Mouse (Mus musculus) heart, embryonic 12.5 days (tissue): ENCODE measurements around the gene Epb42. TPM values are rescaled to one million over a fixed set of nuclear protein-coding genes. Genes with fewer than 3 reads are reported as not detected.
A peak's percentile ranks its signal among the peaks of the same experiment; 100 is the strongest.
"Not testable (repeated sequence)": the region's sequence is repeated elsewhere in the genome, so short reads cannot be mapped to it uniquely, and the experiment has no call there.

Experiments used
- ATAC-seq: fragments of 200-750 bp; cut with Nextera tagmentation; 2 replicates; pipeline ENCODE4 v1.8.0; 2017; ENCODE audit warnings: moderate TSS enrichment, moderate library complexity; ENCODE audit not compliant: insufficient number of reproducible peaks, low FRiP score
- H3K27ac ChIP-seq: fragments of 300-500 bp; sonication (generic); 2 replicates; pipeline ENCODE4 v1.5.1; 2016; ENCODE audit warnings: mild to moderate bottlenecking, moderate library complexity; ENCODE audit not compliant: poor library complexity, severe bottlenecking
- H3K27me3 ChIP-seq: fragments of 300-500 bp; sonication (generic); replicated peaks from 2 replicates; pipeline ENCODE4 v1.6.1; 2016; ENCODE audit warnings: mild to moderate bottlenecking, moderate library complexity
- H3K36me3 ChIP-seq: fragments of 300-500 bp; sonication (generic); 2 replicates; pipeline ENCODE4 v1.6.1; 2016; ENCODE audit warnings: mild to moderate bottlenecking, moderate library complexity
- H3K4me1 ChIP-seq: fragments of 300-500 bp; sonication (generic); replicated peaks from 2 replicates; pipeline ENCODE4 v1.6.1; 2016; ENCODE audit warnings: mild to moderate bottlenecking
- H3K4me2 ChIP-seq: fragments of 300-500 bp; sonication (generic); 2 replicates; pipeline ENCODE4 v1.6.1; 2016; ENCODE audit warnings: mild to moderate bottlenecking, moderate library complexity
- H3K4me3 ChIP-seq: fragments of 300-500 bp; sonication (generic); 2 replicates; pipeline ENCODE4 v1.5.1; 2016; ENCODE audit warnings: mild to moderate bottlenecking
- H3K9ac ChIP-seq: fragments of 300-500 bp; sonication (generic); 2 replicates; pipeline ENCODE4 v1.6.1; 2016; ENCODE audit warnings: mild to moderate bottlenecking, moderate library complexity
- H3K9me3 ChIP-seq: fragments of 300-500 bp; sonication (generic); replicated peaks from 2 replicates; pipeline ENCODE4 v1.6.1; 2016; ENCODE audit warnings: mild to moderate bottlenecking, moderate library complexity
- WGBS: fragments of 180-500 bp; shearing (Covaris S2); methylation state at CpG from one replicate; pipeline ENCODE4 v1.1.7; 2016; 5-methylcytosine and 5-hydroxymethylcytosine counted together
- polyA plus RNA-seq: library from polyadenylated mRNA; unstranded; fragments of >200 nt; fragmentation: Nextera tagmentation; extraction: Ambion mirVana; gene quantifications from 2 replicates; pipeline ENCODE4 v1.2.1, GENCODE M21; 2016

Gene Epb42
- polyA plus RNA-seq, 1 experiment from 2014 or later, result 18.2 TPM

DNA sequence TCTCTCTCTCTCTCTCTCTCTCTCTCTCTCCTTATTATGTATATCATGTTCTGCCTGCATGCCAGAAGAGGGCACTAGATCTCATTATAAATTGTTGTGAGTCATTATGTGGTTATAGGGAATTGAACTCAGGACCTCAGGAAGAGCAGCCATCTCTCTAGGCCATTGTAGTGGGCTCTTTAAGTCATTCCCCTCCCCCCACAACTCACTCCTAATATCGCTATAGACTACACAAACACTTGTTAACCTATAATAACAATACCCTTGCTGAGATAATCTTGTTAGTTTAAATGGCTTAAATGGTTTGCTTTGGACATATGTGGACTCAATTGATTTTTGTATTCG is 58.2 kb downstream of the Epb42 start:
- 63% methylated on average over 2 of the region's 2 CpGs for WGBS
- no peak for ATAC-seq

DNA sequence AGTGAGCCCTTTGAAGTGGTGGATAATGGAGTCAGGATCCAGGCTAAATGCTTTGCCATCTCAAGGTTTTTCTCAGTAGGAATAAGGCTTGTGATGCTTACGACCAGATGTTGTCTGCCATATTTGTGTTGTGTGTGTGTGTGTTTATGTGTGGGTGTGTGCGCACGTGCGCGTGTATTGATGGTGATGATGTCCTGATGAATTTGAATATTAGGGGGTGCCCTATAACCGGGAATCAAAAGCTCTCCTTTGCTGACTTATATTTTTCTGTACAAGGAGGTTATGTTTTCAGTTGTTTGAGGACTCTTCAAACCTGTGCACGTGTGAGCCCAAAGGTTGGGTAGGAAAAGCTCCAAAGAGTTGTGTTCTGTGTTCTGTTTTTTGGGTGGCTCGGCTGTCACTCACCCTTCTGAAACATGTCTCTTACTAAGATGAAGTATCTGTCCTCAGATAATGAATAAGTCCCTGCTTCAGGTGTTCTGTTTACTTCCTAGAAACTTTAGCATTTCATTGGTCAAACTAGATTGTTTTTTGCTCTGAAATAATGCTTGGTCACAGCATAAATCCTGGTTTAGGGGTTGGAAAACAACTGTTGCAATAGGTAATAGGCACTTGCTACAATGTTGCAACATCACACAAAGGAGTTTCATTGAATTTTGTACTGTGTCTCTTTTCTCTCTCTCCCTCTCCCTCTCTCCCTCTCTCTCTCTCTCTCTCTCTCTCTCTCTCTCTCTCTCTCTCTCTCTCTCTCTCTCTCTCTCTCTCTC is 58.8 kb downstream of the Epb42 start:
- WGBS, result 82% methylated on average over 8 of the region's 8 CpGs
- Histone ChIP-seq H3K4me3 (peak overlapping the region; percentile 77), H3K27ac (no peak overlapping the region), H3K4me1 (no peaks in the 10 kb centered on the region; the same call in 1 of the 2 replicates), H3K4me2 (peak overlapping the region; percentile 89), H3K36me3 (no peaks in the 10 kb centered on the region), H3K9me3 (no peaks in the 10 kb centered on the region), H3K27me3 (no peaks in the 10 kb centered on the region), H3K9ac (peak overlapping the region; percentile 77)
- ATAC-seq, result no peak

More for the DNA sequence above, 58.2 kb downstream of the Epb42 start:
- no peak overlapping the region for H3K9ac ChIP-seq
- H3K4me3 ChIP-seq, result no peak overlapping the region
- H3K4me1 ChIP-seq, result no peaks in the 10 kb centered on the region; the same call in 1 of the 2 replicates
- H3K27ac ChIP-seq, result no peak overlapping the region
- no peaks in the 10 kb centered on the region for H3K36me3 ChIP-seq
- H3K27me3 ChIP-seq, result no peaks in the 10 kb centered on the region
- no peak overlapping the region for H3K4me2 ChIP-seq
- H3K9me3 ChIP-seq, result no peaks in the 10 kb centered on the region

DNA sequence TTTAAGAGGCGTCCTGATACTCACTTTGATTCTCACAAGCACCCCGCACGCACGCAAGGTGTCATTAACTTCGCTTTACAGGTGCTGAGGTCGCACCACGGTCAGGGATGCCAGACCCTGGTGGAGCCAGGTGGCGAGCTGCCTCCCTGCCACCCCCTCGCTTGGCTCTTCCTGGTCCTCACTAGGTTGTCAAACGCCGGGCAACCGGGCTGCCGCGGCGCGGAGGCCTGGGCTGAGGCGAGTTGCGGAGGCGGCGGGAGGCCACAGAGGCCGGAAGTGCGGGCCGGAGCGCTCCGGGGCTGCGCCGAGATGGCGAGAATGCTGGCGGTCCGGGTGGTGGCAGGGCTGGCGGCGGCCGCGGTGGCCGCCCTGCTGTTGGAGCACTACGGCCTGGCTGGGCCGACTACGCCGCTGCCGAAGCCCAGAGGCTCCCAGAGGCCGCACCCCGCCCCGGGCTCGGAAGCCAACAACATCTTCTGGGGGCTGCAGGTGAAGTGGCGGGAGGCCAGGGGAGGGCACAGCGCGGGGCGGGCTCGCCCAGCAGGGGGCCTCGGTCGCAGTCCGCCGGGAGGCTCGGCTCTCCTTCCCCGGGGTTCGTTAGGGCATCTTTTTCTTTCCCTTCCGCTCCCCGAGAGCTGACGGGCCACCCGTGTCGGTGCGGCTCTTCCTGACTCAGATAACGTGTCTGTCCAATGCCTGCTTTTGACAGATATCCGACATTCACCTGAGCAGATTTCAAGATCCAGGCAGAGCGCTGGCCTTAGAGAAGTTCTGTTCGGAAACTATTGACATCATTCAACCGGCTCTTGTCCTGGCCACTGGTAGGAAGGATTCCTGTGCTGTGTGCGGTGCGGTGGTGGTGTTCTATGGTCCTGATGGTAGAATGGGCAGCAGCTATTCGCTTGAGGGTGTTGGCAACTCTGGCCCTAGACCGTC is 59.6 kb downstream of the Epb42 start, which contains the start of gene Tmem62:
Gene Tmem62 (plus strand): TSS at position 28 of the 936 bp plus-strand sequence.
- Histone ChIP-seq H3K9ac (peak within 1 kb of the TSS; percentile 77), H3K27ac (peak within 1 kb of the TSS; percentile 52), H3K27me3 (no peaks in the 10 kb centered on the region), H3K4me3 (peak within 1 kb of the TSS; percentile 77), H3K36me3 (no peaks in the 10 kb centered on the region), H3K9me3 (no peaks in the 10 kb centered on the region), H3K4me2 (peak within 1 kb of the TSS; percentile 89), H3K4me1 (no peaks in the 10 kb centered on the region; the same call in 1 of the 2 replicates)
- peak; percentile 85 for ATAC-seq
- 1% methylated on average over 71 of the region's 71 CpGs for WGBS

DNA sequence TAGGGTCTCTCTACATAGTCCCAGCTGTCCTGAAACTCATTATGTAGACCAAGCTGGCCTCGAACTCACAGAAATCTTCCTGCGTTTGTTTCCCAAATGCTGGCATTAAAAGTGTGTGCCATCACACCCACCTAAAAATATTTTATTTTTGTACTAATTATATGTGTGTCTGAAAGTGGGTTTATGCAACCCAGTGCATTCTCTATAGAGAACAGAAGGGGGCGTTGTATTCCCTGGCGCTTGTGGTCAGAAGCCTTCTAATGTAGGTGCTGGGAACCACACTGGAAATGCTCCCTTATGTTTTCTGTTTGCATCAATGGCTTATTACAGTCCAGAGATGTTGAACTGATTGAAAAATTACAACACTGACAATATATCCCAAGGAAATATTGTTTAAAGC is 60.6 kb downstream of the Epb42 start:
- Histone ChIP-seq H3K36me3 (no peaks in the 10 kb centered on the region), H3K4me2 (no peak overlapping the region), H3K4me1 (peaks cover 1% of the 10 kb centered on the region), H3K27ac (no peak overlapping the region), H3K9me3 (no peaks in the 10 kb centered on the region), H3K27me3 (no peaks in the 10 kb centered on the region), H3K4me3 (no peak overlapping the region), H3K9ac (no peak overlapping the region)
- ATAC-seq, result no peak
- WGBS, result 46% methylated on average over 4 of the region's 4 CpGs

DNA sequence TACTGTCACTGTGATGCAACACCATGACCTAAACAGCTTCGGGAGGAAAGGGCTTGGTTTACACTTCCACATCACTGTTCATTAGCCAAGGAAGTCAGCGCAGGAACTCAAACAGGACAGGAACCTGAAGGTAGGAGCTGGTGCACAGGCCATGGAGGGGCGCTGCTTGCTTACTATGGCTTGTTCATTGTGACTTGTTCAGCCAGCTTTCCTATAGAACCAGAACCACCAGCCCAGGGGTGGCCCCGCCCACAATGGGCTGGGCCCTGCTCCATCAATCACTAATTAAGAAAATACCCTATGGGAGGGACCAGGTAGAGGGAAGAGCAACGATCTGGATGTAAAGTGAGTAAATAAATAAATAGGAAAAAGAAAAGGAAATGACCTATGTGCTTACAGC is 63.9 kb downstream of the Epb42 start:
- Histone ChIP-seq H3K36me3 (no peaks in the 10 kb centered on the region), H3K9me3 (no peaks in the 10 kb centered on the region), H3K4me1 (peaks cover 14% of the 10 kb centered on the region), H3K27ac (no peak overlapping the region), H3K9ac (no peak overlapping the region), H3K4me2 (peak overlapping the region; percentile 35), H3K27me3 (no peaks in the 10 kb centered on the region), H3K4me3 (no peak overlapping the region)
- no peak for ATAC-seq
- WGBS, result 17% methylated on average over 5 of the region's 5 CpGs

DNA sequence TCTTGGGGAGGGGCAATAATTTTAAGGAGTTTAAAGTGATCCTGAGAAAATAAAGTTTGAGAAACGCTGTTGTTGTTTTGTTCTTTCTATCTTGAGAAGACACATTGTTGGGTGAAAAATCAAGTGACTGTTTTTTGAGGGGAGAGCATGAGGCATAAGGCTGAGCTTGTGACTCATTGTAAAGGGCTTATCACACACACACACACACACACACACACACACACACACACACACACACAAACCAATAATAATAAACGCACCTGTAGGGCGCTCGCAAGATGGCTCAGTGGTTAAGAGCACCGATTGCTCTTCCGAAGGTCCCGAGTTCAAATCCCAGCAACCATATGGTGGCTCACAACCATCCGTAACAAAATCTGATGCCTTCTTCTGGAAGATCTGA is 64.6 kb downstream of the Epb42 start:
- peaks cover 14% of the 10 kb centered on the region for H3K4me1 ChIP-seq
- 90% methylated on average over 8 of the region's 8 CpGs for WGBS
- ATAC-seq, H3K9me3 ChIP-seq, H3K4me2 ChIP-seq, H3K36me3 ChIP-seq, H3K27me3 ChIP-seq, H3K27ac ChIP-seq, H3K9ac ChIP-seq, H3K4me3 ChIP-seq: not testable (repeated sequence)

DNA sequence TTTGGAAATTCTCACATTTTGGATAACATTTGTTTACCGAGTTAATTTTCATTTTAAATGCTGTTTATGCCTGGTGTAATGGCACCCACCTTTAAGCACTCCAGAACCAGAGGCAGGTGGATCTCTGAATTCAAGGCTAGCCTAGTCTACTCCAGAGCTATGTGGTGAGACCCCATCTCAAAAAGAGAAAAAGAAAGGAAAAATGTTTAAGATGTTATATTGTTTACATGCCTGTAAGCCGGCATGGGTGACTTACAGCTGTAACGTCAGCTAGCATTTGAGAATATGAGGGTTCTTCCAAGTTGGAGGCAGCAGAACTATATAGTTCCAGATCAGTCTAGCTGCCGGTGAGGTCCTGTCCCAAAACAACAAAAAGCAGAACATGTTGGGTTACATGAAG is 65.1 kb downstream of the Epb42 start:
- Histone ChIP-seq H3K9ac (no peak overlapping the region), H3K27ac (no peak overlapping the region), H3K36me3 (no peaks in the 10 kb centered on the region; the same call in 1 of the 2 replicates), H3K27me3 (no peaks in the 10 kb centered on the region), H3K4me1 (peaks cover 14% of the 10 kb centered on the region), H3K9me3 (no peaks in the 10 kb centered on the region), H3K4me3 (no peak overlapping the region), H3K4me2 (no peak overlapping the region)
- 87% methylated on average over 4 of the region's 4 CpGs for WGBS
- ATAC-seq, result no peak

DNA sequence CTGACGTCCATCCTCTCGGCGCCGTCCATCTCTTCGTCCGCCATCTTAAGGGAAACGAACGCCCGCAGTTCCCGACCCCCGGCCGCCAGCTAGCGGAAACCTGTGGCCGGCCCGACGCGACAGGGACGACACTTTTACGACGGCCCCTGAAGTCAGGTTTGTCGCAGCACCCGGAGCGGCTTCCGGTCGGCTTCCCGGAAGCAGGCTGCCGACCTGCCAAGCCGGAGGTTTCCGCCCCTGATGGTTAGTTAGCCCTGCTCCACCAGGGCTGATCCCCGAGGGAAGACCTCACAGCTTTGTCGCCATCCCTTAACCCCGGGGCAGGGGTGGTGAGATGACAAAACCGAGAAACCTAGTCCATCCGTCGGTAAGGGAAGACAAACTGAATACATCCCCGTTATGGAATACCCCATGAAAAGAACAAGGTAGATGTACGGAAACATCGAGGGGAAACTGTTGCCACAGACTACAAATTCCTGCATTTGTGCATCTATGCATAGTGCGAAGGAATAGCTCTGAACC is 66.3 kb downstream of the Epb42 start, which contains the start of gene Ubr1:
Gene Ubr1 (minus strand): TSS at position 157 of the 522 bp plus-strand sequence.
- Histone ChIP-seq H3K9ac (peak within 1 kb of the TSS; percentile 89), H3K4me1 (peaks cover 19% of the 10 kb centered on the region), H3K4me3 (peak within 1 kb of the TSS; percentile 93), H3K27ac (peak within 1 kb of the TSS; percentile 80), H3K36me3 (no peaks in the 10 kb centered on the region; the same call in 1 of the 2 replicates), H3K27me3 (no peaks in the 10 kb centered on the region), H3K9me3 (no peaks in the 10 kb centered on the region), H3K4me2 (peak within 1 kb of the TSS; percentile 71)
- under 1% methylated on average over 39 of the region's 39 CpGs for WGBS
- peak; percentile 89 for ATAC-seq

DNA sequence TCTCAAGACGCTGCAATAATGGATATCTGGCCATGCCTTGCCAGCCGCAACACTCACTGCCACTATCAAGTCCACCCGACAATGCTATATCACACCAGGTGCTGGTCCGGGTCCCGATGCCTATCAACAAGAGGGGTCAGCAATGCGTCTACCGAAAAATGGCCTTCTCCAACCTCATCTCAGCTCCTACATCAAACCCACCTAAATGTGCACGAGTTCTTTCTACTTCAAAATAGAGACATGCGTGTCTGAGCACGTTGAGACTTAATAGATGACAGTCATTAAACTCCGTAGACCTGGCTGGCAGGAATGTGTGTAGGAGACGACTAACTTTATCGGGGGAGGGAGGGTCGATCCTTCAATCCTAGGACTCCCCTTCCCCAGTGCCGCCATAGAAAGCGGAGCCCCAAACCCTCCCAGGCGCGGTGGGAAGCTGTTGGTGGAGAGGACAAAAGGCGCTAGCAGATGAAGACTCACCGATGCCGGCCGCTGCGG is 66.8 kb downstream of the Epb42 start:
- WGBS, result under 1% methylated on average over 23 of the region's 23 CpGs
- H3K36me3 ChIP-seq, result no peaks in the 10 kb centered on the region; the same call in 1 of the 2 replicates
- H3K4me3 ChIP-seq, result peak overlapping the region; percentile 93
- peak overlapping the region; percentile 80 for H3K27ac ChIP-seq
- peak overlapping the region; percentile 71 for H3K4me2 ChIP-seq
- H3K9me3 ChIP-seq, result no peaks in the 10 kb centered on the region
- peak overlapping the region; percentile 89 for H3K9ac ChIP-seq
- H3K4me1 ChIP-seq, result peaks cover 19% of the 10 kb centered on the region
- no peaks in the 10 kb centered on the region for H3K27me3 ChIP-seq
- peak; percentile 66 for ATAC-seq
